In the genomic region with DNA sequence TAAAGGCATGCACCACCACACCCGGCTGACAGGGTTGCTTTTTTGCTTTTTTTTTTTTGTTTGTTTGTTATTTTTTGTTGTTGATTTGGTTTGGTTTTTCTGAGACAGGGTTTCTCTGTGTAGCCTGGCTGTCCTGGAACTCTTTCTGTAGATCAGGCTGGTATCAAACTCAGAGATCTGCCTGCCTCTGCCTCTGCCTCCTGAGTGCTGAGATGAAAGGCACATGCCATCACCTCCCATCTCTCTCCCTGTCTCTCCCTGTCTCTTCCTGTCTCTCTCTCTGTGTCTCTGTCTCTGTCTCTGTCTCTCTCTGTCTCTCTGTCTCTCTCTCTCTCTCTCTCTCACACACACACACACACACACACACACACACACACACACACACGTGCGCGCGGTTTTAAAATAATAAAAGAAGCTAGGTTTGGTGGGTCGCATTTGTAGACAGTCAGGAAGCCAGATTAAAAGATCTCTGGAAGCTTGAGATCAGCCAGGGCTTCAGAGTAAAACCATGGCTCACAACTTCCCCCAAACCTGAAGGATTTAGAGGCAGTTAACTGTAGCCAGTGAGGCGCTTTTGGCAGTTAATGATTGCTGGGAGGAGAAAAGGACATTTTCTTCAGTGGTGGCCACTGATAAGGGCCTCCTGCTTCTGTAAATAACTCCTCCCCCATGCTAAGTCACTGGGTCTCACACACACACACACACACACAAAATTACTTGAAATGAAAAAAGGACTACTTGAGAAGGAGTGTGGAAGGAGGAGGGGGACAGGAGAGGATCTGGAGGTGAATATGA, we compare ENCODE assay signal across 1 mouse cellular context.
A peak's percentile ranks its signal among the peaks of the same experiment; 100 is the strongest.
TF ChIP-seq lines count a peak whose summit lies in the region.

No protein-coding gene starts in this region.

TF ChIP-seq in MEL, 35 proteins besides CTCF, POLR2A, EP300 and RAD21:
- peak; percentile 13 for TF ChIP-seq MXI1 (IDR thresholded peaks at IDR 0.05; ENCODE audit: low read depth, low read length)
- TF ChIP-seq RCOR1 (IDR thresholded peaks at IDR 0.05; ENCODE audit: low read depth, low read length) = peak; percentile 73
- TF ChIP-seq TBP (IDR thresholded peaks at IDR 0.05; ENCODE audit: low read depth, low read length) = peak; percentile 47
- peak; percentile 43; the same call in 1 of the 2 replicates for TF ChIP-seq MYC (IDR thresholded peaks at IDR 0.05; ENCODE audit: low read depth, low read length)
- no peak for TF ChIP-seq SMC3 (IDR thresholded peaks at IDR 0.05; ENCODE audit: low read depth, low read length)
- peak; percentile 84 for TF ChIP-seq BHLHE40 (IDR thresholded peaks at IDR 0.05; ENCODE audit: borderline replicate concordance, low read depth, low read length)
- no peak for TF ChIP-seq GABPA (IDR thresholded peaks at IDR 0.05; ENCODE audit: low read depth, low read length)
- TF ChIP-seq GATA1 (IDR thresholded peaks at IDR 0.05; ENCODE audit: low read depth, low read length) = peak; percentile 94
- peak; percentile 87 for TF ChIP-seq ETS1 (IDR thresholded peaks at IDR 0.05; ENCODE audit: low read depth, low read length)
- no peak for TF ChIP-seq UBTF (IDR thresholded peaks at IDR 0.05; ENCODE audit: borderline replicate concordance, insufficient read depth, low read depth, low read length)
- TF ChIP-seq CHD1 (IDR thresholded peaks at IDR 0.05; ENCODE audit: low read depth, low read length) = no peak; the same call in 1 of the 2 replicates
- no peak for TF ChIP-seq ZNF384 (IDR thresholded peaks at IDR 0.05; ENCODE audit: low read depth, low read length)
- TF ChIP-seq POLR2AphosphoS2 (IDR thresholded peaks at IDR 0.05; ENCODE audit: low read length) = no peak; the same call in 1 of the 2 replicates
- peak; percentile 100 for TF ChIP-seq MYB (IDR thresholded peaks at IDR 0.05; ENCODE audit: low read depth, low read length)
- TF ChIP-seq NELFE (IDR thresholded peaks at IDR 0.05; ENCODE audit: low read depth, low read length) = peak; percentile 48
- no peak for TF ChIP-seq ELF1 (IDR thresholded peaks at IDR 0.05; ENCODE audit: low read depth, low read length)
- peak; percentile 61; the same call in 1 of the 2 replicates for TF ChIP-seq HCFC1 (IDR thresholded peaks at IDR 0.05; ENCODE audit: low read depth, low read length)
- TF ChIP-seq TCF12 (IDR thresholded peaks at IDR 0.05; ENCODE audit: low read depth, low read length) = peak; percentile 92
- TF ChIP-seq SIN3A (IDR thresholded peaks at IDR 0.05; ENCODE audit: low read length) = peak; percentile 81
- TF ChIP-seq TAL1 (IDR thresholded peaks at IDR 0.05; ENCODE audit: low read length) = peak; percentile 73
TF ChIP-seq in MEL: peak in this region for 13.
